Mouse (Mus musculus) ES-Bruce4 (cell line): ENCODE measurements around the gene Mup5. TPM values are rescaled to one million over a fixed set of nuclear protein-coding genes. Genes with fewer than 3 reads are reported as not detected.

ENCODE experiments used
- H3K27ac ChIP-seq: 2 replicates; pipeline ENCODE4 v1.5.1; 2012; ENCODE audit warnings: low read length, inconsistent platforms; ENCODE audit not compliant: insufficient read depth
- H3K27me3 ChIP-seq: 2 replicates; pipeline ENCODE4 v1.6.1; 2012; ENCODE audit warnings: mild to moderate bottlenecking, low read length, inconsistent platforms; ENCODE audit not compliant: control insufficient read depth, poor library complexity, insufficient read depth, severe bottlenecking
- H3K36me3 ChIP-seq: 2 replicates; pipeline ENCODE4 v1.6.1; 2012; ENCODE audit warnings: inconsistent platforms, mild to moderate bottlenecking, low read length, moderate library complexity; ENCODE audit not compliant: control insufficient read depth, poor library complexity, insufficient read depth, severe bottlenecking
- H3K4me1 ChIP-seq: one replicate; pipeline ENCODE4 v1.8.1; 2011; ENCODE audit warnings: low read length; ENCODE audit not compliant: control insufficient read depth, insufficient read depth
- H3K4me3 ChIP-seq: 2 replicates; pipeline ENCODE4 v1.5.1; 2011; ENCODE audit warnings: low read depth, mild to moderate bottlenecking, low read length
- H3K9ac ChIP-seq: 2 replicates; pipeline ENCODE4 v1.6.1; 2012; ENCODE audit warnings: low read depth, mild to moderate bottlenecking, inconsistent platforms; ENCODE audit not compliant: poor library complexity, severe bottlenecking
- H3K9me3 ChIP-seq: replicated peaks from 2 replicates; pipeline ENCODE4 v1.6.1; 2012; ENCODE audit warnings: mild to moderate bottlenecking, low read length, inconsistent platforms; ENCODE audit not compliant: control insufficient read depth, poor library complexity, insufficient read depth, severe bottlenecking
- CTCF ChIP-seq: IDR thresholded peaks from one replicate; pipeline ENCODE4 v1.8.1; 2011; ENCODE audit warnings: low read depth, low read length
- EP300 ChIP-seq: IDR thresholded peaks from 2 replicates; pipeline ENCODE4 v1.6.1; 2011; ENCODE audit warnings: low read depth, low read length; ENCODE audit not compliant: insufficient read depth
- POLR2A ChIP-seq: IDR thresholded peaks from one replicate; pipeline ENCODE4 v1.8.1; 2011; ENCODE audit warnings: low read length; ENCODE audit not compliant: insufficient read depth
- polyA plus RNA-seq: library from polyadenylated mRNA; stranded (reverse); fragments of >200 nt; gene quantifications from 2 replicates; pipeline ENCODE4 v1.2.4, GENCODE M21; 2011; ENCODE audit warnings: low read depth; ENCODE audit not compliant: missing spikeins, insufficient read depth, insufficient read length

Mup5 gene
- polyA plus RNA-seq: not detected in 2 replicates

GRCm38 (mm10) chr4:61834952-61835708 lies at the start of gene Mup5:
TSS of gene Mup5 (minus strand) at chr4:61835233.
- no peak within 1 kb of the TSS for H3K4me3 ChIP-seq
- no peak for TF ChIP-seq CTCF
- H3K27me3 ChIP-seq: no peaks in the 10 kb centered on the region
- H3K9me3 ChIP-seq: peaks cover 10% of the 10 kb centered on the region
- H3K36me3 ChIP-seq: no peaks in the 10 kb centered on the region
- H3K27ac ChIP-seq: no peak within 1 kb of the TSS
- no peak within 1 kb of the TSS for H3K9ac ChIP-seq
- no peaks in the 10 kb centered on the region for H3K4me1 ChIP-seq

- Histone ChIP-seq H3K9me3 (no peaks in the 10 kb centered on the region), H3K27me3 (no peaks in the 10 kb centered on the region), H3K9ac (no peak overlapping the region), H3K4me1 (no peaks in the 10 kb centered on the region), H3K27ac (no peak overlapping the region), H3K4me3 (no peak overlapping the region), H3K36me3 (no peaks in the 10 kb centered on the region)
- TF ChIP-seq EP300 (no peak), POLR2A (no peak), CTCF (peak; percentile 81)
Measured at GRCm38 (mm10) chr4:61858160-61858559, 23.1 kb upstream of the Mup5 start.

- H3K9ac ChIP-seq: no peak overlapping the region
- H3K4me1 ChIP-seq: no peaks in the 10 kb centered on the region
- no peak overlapping the region for H3K4me3 ChIP-seq
- no peak for TF ChIP-seq EP300
- no peak for TF ChIP-seq CTCF
- no peak for TF ChIP-seq POLR2A
- H3K9me3 ChIP-seq: no peaks in the 10 kb centered on the region; the same call in 1 of the 2 replicates
- no peak overlapping the region for H3K27ac ChIP-seq
- H3K27me3 ChIP-seq: no peaks in the 10 kb centered on the region
- H3K36me3 ChIP-seq: no peaks in the 10 kb centered on the region
Measured at GRCm38 (mm10) chr4:61855831-61856698, 21.0 kb upstream of the Mup5 start.

- Histone ChIP-seq H3K4me3 (no peak overlapping the region), H3K36me3 (no peaks in the 10 kb centered on the region), H3K9me3 (no peaks in the 10 kb centered on the region; the same call in 1 of the 2 replicates), H3K27me3 (no peaks in the 10 kb centered on the region), H3K4me1 (no peaks in the 10 kb centered on the region), H3K9ac (no peak overlapping the region), H3K27ac (no peak overlapping the region)
- TF ChIP-seq POLR2A (no peak), EP300 (no peak), CTCF (no peak)
Measured at GRCm38 (mm10) chr4:61855344-61855743, 20.3 kb upstream of the Mup5 start.

- TF ChIP-seq CTCF (no peak), EP300 (no peak), POLR2A (no peak)
Measured at GRCm38 (mm10) chr4:61844758-61845455, 9.9 kb upstream of the Mup5 start.

More at GRCm38 (mm10) chr4:61844758-61845455, 9.9 kb upstream of the Mup5 start:
- Histone ChIP-seq H3K9ac (no peak overlapping the region), H3K4me1 (no peaks in the 10 kb centered on the region), H3K27me3 (no peaks in the 10 kb centered on the region), H3K36me3 (no peaks in the 10 kb centered on the region), H3K4me3 (no peak overlapping the region), H3K9me3 (0 out of 2 replicates have a peak, but pooled peaks cover 7% of the 10 kb centered on the region), H3K27ac (no peak overlapping the region)
